Mouse (Mus musculus) small intestine, adult 2 months (tissue): ENCODE measurements at regions not wholly inside any gene's neighbourhood (a gene's known extent, or its start where the extent isn't known, plus 50 kb on each side); places are given as distances from the start of the nearest gene placed in this dataset.

Experiments used
- CTCF ChIP-seq: fragments of 200-500 bp; IDR thresholded peaks from 2 replicates; pipeline ENCODE4 v1.5.1; 2012; ENCODE audit warnings: low read depth, mild to moderate bottlenecking, control low read depth, inconsistent platforms, low read length, moderate library complexity, mixed read lengths; ENCODE audit not compliant: insufficient replicate concordance, insufficient read length; ENCODE audit errors: extremely low read depth
- POLR2A ChIP-seq: fragments of 200-500 bp; IDR thresholded peaks from 2 replicates; pipeline ENCODE4 v1.6.1; 2012; ENCODE audit warnings: low read depth, mild to moderate bottlenecking, control low read depth, inconsistent platforms, low read length, moderate library complexity

GRCm38 (mm10) chr17:9287682-9288081 is 134.2 kb upstream of the Gm17728 start:
- TF ChIP-seq POLR2A (no peak), CTCF (no peak)
